Mouse (Mus musculus) embryonic fibroblast, embryonic 13.5 days (primary cell): ENCODE measurements around the gene Cdk15.

Experiments used
- CTCF ChIP-seq: IDR thresholded peaks from 2 replicates; pipeline ENCODE4 v1.5.1; 2011; ENCODE audit warnings: mild to moderate bottlenecking, control low read depth, low read length, moderate library complexity, borderline replicate concordance; ENCODE audit not compliant: insufficient read depth
- POLR2A ChIP-seq: IDR thresholded peaks from 2 replicates; pipeline ENCODE4 v1.6.1; 2011; ENCODE audit warnings: low read depth, mild to moderate bottlenecking, control low read depth, low read length, moderate library complexity

GRCm38 (mm10) chr1:59368649-59369319 lies 112.1 kb downstream of the Cdk15 start:
- no peak for TF ChIP-seq CTCF
- TF ChIP-seq POLR2A: no peak
